Mouse (Mus musculus) embryo, embryonic 11 days (tissue): ENCODE results near the gene Myoz1.

Source experiments
- DNase-seq: peaks from one replicate; pipeline ENCODE4 v3.0.0-alpha.2; 2015

Myoz1 gene

DNA sequence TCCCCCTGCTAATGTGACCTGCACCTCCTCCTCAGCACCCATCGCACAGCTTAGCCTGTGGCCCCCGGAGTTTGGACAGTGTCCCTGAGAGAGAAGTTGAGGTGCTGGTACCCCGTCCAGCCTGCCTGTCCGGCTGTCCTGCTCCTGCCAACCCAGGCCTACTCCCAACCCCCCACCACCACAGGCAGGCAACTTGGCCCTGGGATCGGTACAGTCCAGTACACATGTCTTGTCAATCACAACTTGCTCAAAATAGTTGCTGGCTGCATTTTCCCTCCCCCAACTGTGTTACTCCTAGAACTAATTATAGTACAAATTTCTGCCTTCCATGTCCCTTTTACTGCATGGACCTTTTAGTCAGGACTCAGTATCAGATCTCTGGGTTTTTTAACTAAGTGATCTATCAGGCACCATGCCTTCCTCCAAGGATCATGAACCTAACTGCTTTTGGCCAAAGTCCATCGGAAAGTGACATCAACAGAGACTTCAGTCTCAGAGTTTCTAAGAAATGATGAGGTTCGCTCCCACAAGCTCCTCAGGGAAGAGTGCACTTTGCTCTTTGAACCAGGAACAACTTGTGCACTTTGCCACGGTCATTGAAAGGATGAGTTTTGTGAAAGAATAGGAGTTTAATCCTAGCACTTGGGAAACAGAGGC, 11.9 kb upstream of the Myoz1 start, which contains the start of gene Synpo2l:
Synpo2l (minus strand) TSS at position 201 of the 657 bp plus-strand sequence.
- no peak for DNase-seq

DNA sequence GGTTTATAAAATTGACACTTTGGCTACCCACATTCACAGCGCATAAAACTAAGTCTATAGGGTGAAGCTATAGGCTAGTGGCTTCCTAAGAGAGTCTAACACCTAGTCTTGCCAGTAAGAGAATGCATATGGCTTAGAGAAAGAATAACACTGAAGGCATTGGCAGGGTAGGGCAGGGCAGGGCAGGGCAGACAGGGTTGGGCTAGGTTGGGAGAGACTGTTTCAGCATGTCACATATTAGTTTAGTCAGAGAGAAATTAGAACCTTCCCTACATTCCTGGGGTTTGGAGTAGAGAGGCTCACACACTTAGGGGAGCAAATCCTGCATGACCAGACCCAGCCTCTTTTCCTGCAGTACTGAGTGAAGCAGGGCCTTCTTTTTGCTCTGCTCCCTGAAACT, 11.1 kb upstream of the Myoz1 start:
- no peak for DNase-seq

DNA sequence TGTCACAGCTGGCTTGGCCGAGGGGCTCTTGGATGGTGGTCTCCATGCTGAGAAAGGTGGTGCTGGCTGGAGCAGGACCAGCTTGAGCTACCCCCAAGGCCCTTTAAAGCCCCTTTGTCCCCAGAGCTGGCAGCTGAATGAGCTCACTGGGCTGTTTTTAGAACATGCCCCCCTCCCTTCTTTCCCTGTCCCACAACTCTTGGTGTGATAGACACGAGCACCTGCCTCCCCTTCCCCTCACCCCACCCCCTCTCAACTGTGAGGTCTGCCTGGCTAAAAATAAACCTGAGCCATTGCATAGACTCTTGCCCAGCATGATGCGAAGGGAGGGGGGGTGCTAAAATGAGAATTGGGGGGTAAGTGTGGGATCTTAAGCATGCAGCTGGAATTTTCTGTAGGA, 8.1 kb upstream of the Myoz1 start:
- DNase-seq: no peak

DNA sequence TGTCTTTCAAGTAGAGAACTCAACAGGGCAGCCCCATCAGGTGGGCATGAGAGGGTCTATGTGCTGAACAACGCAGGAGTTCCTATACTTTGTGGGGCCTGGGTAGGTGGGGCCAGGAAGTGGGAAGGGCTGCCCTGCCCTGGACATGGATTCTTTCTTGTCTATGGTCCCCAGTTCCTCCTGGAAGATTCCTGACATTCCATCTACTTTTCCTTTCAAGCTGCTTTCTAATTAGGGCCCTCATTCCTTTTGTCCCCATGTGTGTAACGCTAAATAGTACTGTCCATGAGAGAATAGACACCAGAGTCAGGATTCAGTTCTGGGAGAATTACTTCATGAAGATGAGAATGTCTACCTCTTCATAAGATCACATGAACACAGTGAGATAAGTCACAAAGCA, 7.3 kb upstream of the Myoz1 start:
- no peak for DNase-seq

DNA sequence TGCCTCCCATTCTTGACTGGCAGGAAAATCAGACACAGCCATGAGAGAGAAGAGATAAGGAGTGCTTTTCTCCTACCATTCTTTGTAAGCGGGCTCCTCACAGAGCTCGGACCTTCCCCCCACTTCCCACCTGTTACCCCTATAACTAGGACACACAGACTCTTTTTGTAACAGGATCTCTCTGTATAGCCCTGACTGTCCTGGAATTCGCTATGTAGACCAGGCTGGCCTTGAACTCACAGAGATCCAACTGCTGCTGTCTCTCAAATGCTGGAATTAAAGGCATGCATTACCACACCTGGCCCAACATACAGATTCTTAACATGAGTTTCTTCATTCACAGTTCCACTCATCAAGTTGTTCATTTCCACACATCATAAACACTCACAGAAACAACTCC, 6.4 kb upstream of the Myoz1 start:
- DNase-seq: no peak

DNA sequence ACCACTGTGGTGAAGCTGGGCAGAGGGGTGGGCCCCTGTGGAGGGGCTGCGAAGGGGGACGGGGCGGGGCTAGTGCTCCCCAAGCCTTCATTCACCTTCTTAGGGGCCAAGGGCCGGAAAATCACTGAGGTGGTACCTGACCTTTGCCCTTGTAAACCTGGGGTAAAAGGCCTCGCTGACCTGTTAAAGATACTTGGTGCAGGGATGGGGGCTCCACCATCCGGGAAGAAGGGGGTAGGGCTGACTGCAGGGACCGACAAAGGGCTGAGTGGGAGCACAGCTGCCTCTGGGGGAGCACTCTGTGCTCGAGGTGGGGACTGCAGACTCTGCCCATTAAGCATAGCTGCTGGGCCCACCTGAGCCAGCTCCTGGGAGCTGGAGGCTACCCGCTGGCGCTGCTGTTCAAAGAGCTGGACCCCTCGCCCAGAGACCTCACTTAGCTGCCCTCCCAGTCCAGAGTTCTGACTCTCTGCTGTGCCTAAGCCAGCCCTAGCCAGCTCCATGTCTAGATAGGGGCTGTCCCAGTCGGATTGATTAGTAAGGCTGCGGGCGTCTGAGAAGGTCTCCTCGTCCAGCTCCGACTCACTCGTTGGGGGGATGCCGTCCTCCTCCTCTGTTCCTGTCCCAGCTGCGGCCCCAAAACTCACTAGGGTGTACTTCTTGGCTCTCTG, 5.5 kb upstream of the Myoz1 start:
- peak; percentile 47 for DNase-seq

GRCm38 (mm10) chr14:20660827-20661660, 4.7 kb upstream of the Myoz1 start:
- DNase-seq: peak; percentile 99

DNA sequence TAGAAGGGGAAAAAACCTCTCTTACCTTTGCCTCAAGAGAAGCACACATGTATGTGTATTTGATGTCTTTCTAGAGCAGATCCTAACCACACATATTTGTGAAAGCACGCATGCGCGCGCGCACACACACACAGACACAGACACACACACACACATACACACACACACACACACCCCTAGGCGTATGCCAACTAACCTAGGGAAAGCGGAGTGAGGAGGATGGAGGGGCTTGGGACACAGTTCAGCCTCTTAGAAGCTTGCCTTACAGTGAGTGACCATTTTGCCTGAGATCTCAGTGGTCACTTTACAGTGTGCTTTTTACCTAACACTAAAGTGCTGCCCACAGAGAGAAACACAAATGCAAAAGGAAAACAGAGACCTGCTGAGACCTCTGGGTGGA, 3.3 kb upstream of the Myoz1 start:
- no peak for DNase-seq

- no peak for DNase-seq
Measured at GRCm38 (mm10) chr14:20658902-20659301, 2.6 kb upstream of the Myoz1 start.

- DNase-seq: peak; percentile 68
Measured at GRCm38 (mm10) chr14:20658326-20658725, 2.0 kb upstream of the Myoz1 start.

DNA sequence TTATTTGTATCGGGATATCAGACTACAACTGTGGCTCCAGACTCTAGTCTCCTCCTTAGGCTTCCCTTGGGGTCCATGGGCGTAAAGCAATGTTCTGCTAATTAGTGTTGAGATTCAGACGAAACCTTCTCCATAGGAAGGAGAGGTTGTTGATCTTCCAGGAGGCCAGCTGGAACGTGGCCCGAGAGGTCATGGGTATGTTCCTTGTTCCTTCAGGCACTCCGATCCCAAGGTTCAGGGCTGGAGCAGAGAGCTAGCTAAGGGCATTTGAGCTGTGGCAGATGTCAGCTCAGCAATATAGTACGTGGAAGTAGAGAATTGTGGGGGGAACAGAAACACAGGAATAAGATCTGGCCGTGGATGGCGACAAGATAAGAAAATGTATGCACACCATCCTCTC, 609 bp downstream of the Myoz1 start:
- no peak for DNase-seq

DNA sequence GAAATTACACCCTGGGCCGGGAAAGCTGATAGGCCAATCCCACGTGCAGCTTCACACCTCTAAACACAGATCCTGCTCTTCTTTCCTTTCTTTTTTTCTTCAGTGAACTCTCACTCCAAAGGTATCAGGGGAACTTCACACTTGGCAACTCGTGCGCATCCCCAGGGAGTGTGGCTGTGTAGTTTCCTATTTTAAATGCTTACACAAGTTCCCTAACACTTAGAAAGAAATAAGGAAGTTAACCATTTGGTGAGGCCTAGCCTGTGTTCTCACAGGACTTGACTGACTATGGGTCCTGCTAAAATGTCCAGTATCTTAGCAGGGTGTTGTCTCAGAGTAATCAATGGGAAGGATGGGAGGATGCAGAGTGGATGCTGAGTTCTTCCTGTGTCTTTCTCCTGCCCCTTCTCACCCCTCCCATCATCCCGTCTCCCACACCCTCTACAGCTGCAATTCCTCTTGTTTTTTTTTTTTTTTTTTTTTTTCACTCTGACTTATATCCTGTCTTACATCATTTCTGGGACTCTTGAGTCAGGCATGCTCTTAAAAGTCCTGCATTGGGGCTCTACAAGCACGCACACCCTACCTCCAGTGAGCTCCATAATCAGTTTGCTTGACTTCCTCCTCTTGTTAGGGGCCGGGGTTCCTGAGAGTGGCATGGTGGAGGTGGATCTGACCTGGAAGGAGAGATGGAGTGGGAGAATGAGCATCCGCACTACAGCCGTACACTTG, 1.5 kb downstream of the Myoz1 start:
- no peak for DNase-seq

- no peak for DNase-seq
Measured at GRCm38 (mm10) chr14:20651722-20652256, 4.6 kb downstream of the Myoz1 start.

DNA sequence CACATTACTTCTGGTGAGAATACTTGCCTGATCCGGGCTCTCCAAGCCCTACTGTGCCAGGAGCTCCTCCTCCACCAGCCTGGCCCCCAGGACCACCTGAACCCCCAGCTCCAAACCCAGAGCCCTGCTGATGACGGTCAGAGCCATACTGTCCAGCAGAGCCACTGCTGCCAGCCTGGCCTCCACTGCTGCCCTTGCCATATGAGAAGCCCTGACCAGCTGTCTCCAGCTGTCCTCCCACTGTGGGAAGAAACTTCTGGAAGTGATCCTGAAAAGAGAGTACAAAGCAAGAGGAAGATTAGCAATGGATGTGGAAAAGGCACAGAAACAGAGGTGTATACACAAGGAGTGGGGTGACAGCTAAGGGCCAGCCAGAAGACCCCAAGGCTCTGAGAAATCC, 5.3 kb downstream of the Myoz1 start:
- no peak for DNase-seq

DNA sequence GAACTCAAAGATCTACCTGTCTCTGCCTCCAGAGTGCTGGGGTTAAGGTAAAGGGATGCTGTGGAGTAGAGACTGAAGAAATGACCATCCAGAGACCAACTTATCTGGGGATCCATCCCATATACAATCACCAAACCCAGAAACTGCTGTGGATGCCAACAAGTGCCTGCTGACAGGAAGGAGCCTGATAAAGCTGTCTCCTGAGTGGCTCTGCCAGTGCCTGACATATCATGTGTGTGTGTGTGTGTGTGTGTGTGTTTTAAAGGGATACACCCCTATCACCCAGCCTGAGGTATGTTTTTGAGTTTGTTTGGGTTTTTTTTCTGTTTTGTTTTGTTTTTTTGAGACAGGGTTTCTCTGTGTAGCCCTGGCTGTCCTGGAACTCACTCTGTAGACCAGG, 10.0 kb downstream of the Myoz1 start:
- no peak for DNase-seq

GRCm38 (mm10) chr14:20645547-20645946, 10.8 kb downstream of the Myoz1 start:
- DNase-seq: no peak

GRCm38 (mm10) chr14:20641438-20641875, 14.9 kb downstream of the Myoz1 start:
- DNase-seq: peak; percentile 37

DNA sequence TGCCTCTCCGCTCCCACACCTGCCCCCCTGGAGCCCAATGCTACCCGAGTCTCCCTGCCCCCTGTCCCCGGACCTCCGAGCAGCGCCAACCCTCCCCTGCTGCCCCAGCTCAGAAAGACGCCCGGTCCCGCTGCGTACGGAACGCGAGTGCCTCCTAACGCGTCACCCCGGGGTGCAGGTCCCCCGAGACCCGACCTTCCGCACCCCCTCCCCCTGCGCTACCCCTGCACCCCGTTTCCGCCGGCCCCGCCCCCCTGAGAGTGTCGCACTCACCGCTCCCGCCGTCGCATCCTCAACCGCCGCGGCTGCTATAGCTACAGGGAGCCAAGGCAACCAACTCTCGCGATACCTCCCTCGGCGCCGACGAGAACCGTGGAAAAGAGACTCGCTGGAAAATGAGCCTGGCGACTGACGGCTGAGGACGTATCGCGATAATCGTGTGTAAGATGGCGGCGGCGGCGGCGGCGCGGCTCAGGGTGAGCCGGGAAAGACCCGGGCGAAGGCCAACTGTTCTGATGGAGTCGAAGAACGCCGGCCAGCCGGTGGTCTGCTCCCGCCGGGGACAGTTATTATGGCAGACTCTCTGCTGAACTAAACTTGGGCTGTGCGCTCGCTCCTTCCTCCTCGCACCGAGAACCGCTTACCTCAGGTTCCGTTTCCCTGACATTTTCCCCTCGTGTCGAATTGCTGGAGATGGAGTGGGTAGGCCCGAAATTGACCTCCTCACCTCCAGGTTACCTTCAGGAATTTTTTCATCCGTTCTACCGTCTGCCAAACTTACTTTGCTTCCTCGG, 15.5 kb downstream of the Myoz1 start, which contains the start of gene Usp54:
Usp54 (minus strand) TSS at position 420 of the 794 bp plus-strand sequence.
- peak; percentile 99 for DNase-seq

- peak; percentile 58 for DNase-seq
Measured at GRCm38 (mm10) chr14:20639918-20640619, 16.3 kb downstream of the Myoz1 start.

- no peak for DNase-seq
Measured at GRCm38 (mm10) chr14:20638702-20639101, 17.6 kb downstream of the Myoz1 start.
